Mouse (Mus musculus): ENCODE results near the gene 1600014C10Rik.

GRCm38 (mm10) chr7:38191571-38191970 lies 8.6 kb downstream of the 1600014C10Rik start:
- TF ChIP-seq CTCF (IDR thresholded peaks at IDR 0.05; ENCODE audit: low read depth, low read length): no peak
- no peak for TF ChIP-seq TAL1 (conservative IDR thresholded peaks at IDR 0.05; ENCODE audit: low read depth, low read length)
